Mouse (Mus musculus) ovary, adult 18-20 months (tissue): ENCODE measurements around the gene Olfr221.

Experiments used
- DNase-seq: peaks from one replicate; pipeline ENCODE4 v3.0.0; 2022; ENCODE audit warnings: low spot score, mixed read lengths

Gene Olfr221

GRCm38 (mm10) chr14:52019051-52019589 lies 23.1 kb downstream of the Olfr221 start:
- DNase-seq: no peak

GRCm38 (mm10) chr14:52018248-52019050 lies 23.8 kb downstream of the Olfr221 start:
- DNase-seq: no peak

GRCm38 (mm10) chr14:52017662-52018061 lies 24.6 kb downstream of the Olfr221 start:
- no peak for DNase-seq

- no peak for DNase-seq
These were observed 25.4 kb downstream of the Olfr221 start for GRCm38 (mm10) chr14:52016625-52017405.

- DNase-seq: no peak
These were observed 26.7 kb downstream of the Olfr221 start, which contains the start of gene Tmem253 for GRCm38 (mm10) chr14:52015445-52016100. Tmem253 (plus strand) TSS chr14:52015658.

- DNase-seq: peak; percentile 70
These were observed 27.4 kb downstream of the Olfr221 start for GRCm38 (mm10) chr14:52014761-52015311.

GRCm38 (mm10) chr14:52014271-52014760 lies 27.9 kb downstream of the Olfr221 start:
- no peak for DNase-seq

GRCm38 (mm10) chr14:52013771-52014219 lies 28.5 kb downstream of the Olfr221 start:
- no peak for DNase-seq

GRCm38 (mm10) chr14:52013021-52013610 lies 29.1 kb downstream of the Olfr221 start:
- no peak for DNase-seq

GRCm38 (mm10) chr14:52012553-52012952 lies 29.7 kb downstream of the Olfr221 start:
- DNase-seq: no peak

GRCm38 (mm10) chr14:52012085-52012484 lies 30.2 kb downstream of the Olfr221 start:
- DNase-seq: no peak

GRCm38 (mm10) chr14:52011683-52012082 lies 30.6 kb downstream of the Olfr221 start:
- no peak for DNase-seq

GRCm38 (mm10) chr14:52010446-52011111 lies 31.7 kb downstream of the Olfr221 start:
- DNase-seq: no peak

GRCm38 (mm10) chr14:52009841-52010240 lies 32.4 kb downstream of the Olfr221 start:
- no peak for DNase-seq

- DNase-seq: no peak
These were observed 32.9 kb downstream of the Olfr221 start for GRCm38 (mm10) chr14:52009361-52009760.

- peak; percentile 70 for DNase-seq
These were observed 33.7 kb downstream of the Olfr221 start for GRCm38 (mm10) chr14:52008321-52009203.

- no peak for DNase-seq
These were observed 35.5 kb downstream of the Olfr221 start for GRCm38 (mm10) chr14:52006771-52007170.

- no peak for DNase-seq
These were observed 36.0 kb downstream of the Olfr221 start for GRCm38 (mm10) chr14:52006241-52006640.

- DNase-seq: no peak
These were observed 36.6 kb downstream of the Olfr221 start for GRCm38 (mm10) chr14:52005616-52006015.

- DNase-seq: no peak
These were observed 37.1 kb downstream of the Olfr221 start for GRCm38 (mm10) chr14:52005141-52005540.
